10 mouse cellular contexts compared by ENCODE assay signal in the genomic region with DNA sequence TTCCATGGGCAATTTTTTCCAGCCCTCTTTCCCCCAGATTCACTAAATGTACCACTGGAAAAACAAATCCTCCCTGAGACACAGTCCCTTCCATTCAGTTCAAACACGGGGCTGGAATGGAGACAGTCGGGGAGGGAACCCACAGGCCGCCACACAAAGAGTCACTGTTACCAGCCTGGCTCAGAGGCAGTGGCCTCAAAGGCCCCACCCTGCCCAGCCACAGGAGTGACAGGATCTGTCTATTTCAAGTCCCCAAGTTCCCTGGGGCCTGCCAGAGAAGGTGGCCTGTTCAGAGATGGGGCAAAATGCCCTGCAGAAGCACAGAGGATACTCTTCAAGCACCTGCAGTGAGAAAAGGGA. TPM values are rescaled to one million over a fixed set of nuclear protein-coding genes. Genes with fewer than 3 reads are reported as not detected.
DNase-seq lines count a peak whose midpoint lies in the region; ATAC-seq lines count a peak whose summit lies in the region.
"Had no signal": no experiment of that assay in that cellular context is flagged by ENCODE, and none has a peak within 500 bp of the region (broad histone marks: within the 10 kb centered on the region; RNA-seq: fewer than 3 reads in every experiment).

No protein-coding gene starts in this region.

- ATAC-seq in liver, embryonic 11.5 days (replicated peaks; ENCODE audit: low FRiP score): 0 out of 2 replicates have a peak, but pooled peaks have one; percentile 49
- ATAC-seq in embryonic facial prominence, embryonic 14.5 days (ENCODE audit: low read depth): peak; percentile 85
- ATAC-seq in intestine, embryonic 14.5 days (replicated peaks; ENCODE audit: low FRiP score, low TSS enrichment, low read depth): peak; percentile 62; the same call in 1 of the 2 replicates
- ATAC-seq in kidney, embryonic 16.5 days (ENCODE audit: low FRiP score, low TSS enrichment): no peak
- no peak for ATAC-seq in monocyte, adult 5-6 weeks (replicated peaks; ENCODE audit: insufficient number of reproducible peaks, low FRiP score, low TSS enrichment, poor library complexity, severe bottlenecking)

- no peak for DNase-seq in liver, embryonic 11.5 days (ENCODE audit: low spot score)
- DNase-seq in liver: no peak
- peak; percentile 47 for DNase-seq in embryonic facial prominence, embryonic 14.5 days (ENCODE audit: low spot score)
- no peak for DNase-seq in intestine, embryonic 14.5 days (ENCODE audit: low spot score)
- DNase-seq in mesoderm, embryonic 11.5 days (ENCODE audit: low read depth, low spot score): peak; percentile 1
- DNase-seq in spleen, postnatal 4 days (ENCODE audit: low spot score in 2 of 2): no peak

- H3K4me1 ChIP-seq in liver, embryonic 11.5 days (replicated peaks; ENCODE audit: control insufficient read depth, insufficient read depth, low read length): no peaks in the 10 kb centered on the region
- H3K4me1 ChIP-seq in embryonic facial prominence, embryonic 14.5 days (ENCODE audit: control insufficient read depth, insufficient read depth, low read length): no peaks in the 10 kb centered on the region
- no peaks in the 10 kb centered on the region for H3K4me1 ChIP-seq in intestine, embryonic 14.5 days (replicated peaks; ENCODE audit: control insufficient read depth, insufficient read depth, low read length)
- H3K4me1 ChIP-seq in kidney, embryonic 16.5 days (ENCODE audit: insufficient read depth, low read length): no peaks in the 10 kb centered on the region
- H3K4me1 ChIP-seq: heart, embryonic 12.5 days had no signal

- no peaks in the 10 kb centered on the region for H3K27me3 ChIP-seq in liver, embryonic 11.5 days (replicated peaks; ENCODE audit: control insufficient read depth, insufficient read depth, low read length)
- H3K27me3 ChIP-seq in embryonic facial prominence, embryonic 14.5 days (replicated peaks; ENCODE audit: control insufficient read depth, insufficient read depth, low read length): no peaks in the 10 kb centered on the region
- H3K27me3 ChIP-seq in intestine, embryonic 14.5 days (replicated peaks; ENCODE audit: control insufficient read depth, insufficient read depth, low read length): no peaks in the 10 kb centered on the region
- no peaks in the 10 kb centered on the region for H3K27me3 ChIP-seq in kidney, embryonic 16.5 days (ENCODE audit: insufficient read depth, low read length)
- H3K27me3 ChIP-seq: heart, embryonic 12.5 days had no signal

- no peaks in the 10 kb centered on the region for H3K9me3 ChIP-seq in liver, embryonic 11.5 days (ENCODE audit: control insufficient read depth, low read length)
- H3K9me3 ChIP-seq in embryonic facial prominence, embryonic 14.5 days (ENCODE audit: control insufficient read depth, low read length): no peaks in the 10 kb centered on the region
- no peaks in the 10 kb centered on the region for H3K9me3 ChIP-seq in intestine, embryonic 14.5 days (ENCODE audit: control insufficient read depth, low read length)
- no peaks in the 10 kb centered on the region for H3K9me3 ChIP-seq in kidney, embryonic 16.5 days (ENCODE audit: low read length)
- H3K9me3 ChIP-seq: heart, embryonic 12.5 days had no signal

- H3K4me3 ChIP-seq in liver, embryonic 11.5 days (ENCODE audit: low read depth, low read length): no peak overlapping the region
- H3K4me3 ChIP-seq in embryonic facial prominence, embryonic 14.5 days (ENCODE audit: low read depth, low read length): no peak overlapping the region
- no peak overlapping the region for H3K4me3 ChIP-seq in intestine, embryonic 14.5 days (ENCODE audit: low read depth, low read length)
- H3K4me3 ChIP-seq in kidney, embryonic 16.5 days (ENCODE audit: low read length): no peak overlapping the region
- H3K4me3 ChIP-seq: heart, embryonic 12.5 days had no signal

- H3K27ac ChIP-seq in liver, embryonic 11.5 days (ENCODE audit: low read depth, low read length): no peak overlapping the region
- peak overlapping the region; percentile 67 for H3K27ac ChIP-seq in embryonic facial prominence, embryonic 14.5 days (replicated peaks; ENCODE audit: low read depth, low read length)
- H3K27ac ChIP-seq in intestine, embryonic 14.5 days (ENCODE audit: low read depth): no peak overlapping the region
- no peak overlapping the region for H3K27ac ChIP-seq in kidney, embryonic 16.5 days (ENCODE audit: low read length)
- H3K27ac ChIP-seq: kidney, postnatal 0 days had no signal

- peaks cover 8% of the 10 kb centered on the region; the same call in 1 of the 2 replicates for H3K36me3 ChIP-seq in liver, embryonic 11.5 days (ENCODE audit: control insufficient read depth, insufficient read depth, low read length)
- H3K36me3 ChIP-seq in embryonic facial prominence, embryonic 14.5 days (ENCODE audit: control insufficient read depth, insufficient read depth, low read length): peaks cover 77% of the 10 kb centered on the region
- peaks cover 66% of the 10 kb centered on the region for H3K36me3 ChIP-seq in intestine, embryonic 14.5 days (ENCODE audit: control insufficient read depth, insufficient read depth, low read length)
- H3K36me3 ChIP-seq in kidney, embryonic 16.5 days (ENCODE audit: insufficient read depth, low read length): peaks cover 66% of the 10 kb centered on the region

- no peak overlapping the region for H3K4me2 ChIP-seq in liver, embryonic 11.5 days
- H3K4me2 ChIP-seq in embryonic facial prominence, embryonic 14.5 days (ENCODE audit: low read depth, low read length): no peak overlapping the region
- no peak overlapping the region for H3K4me2 ChIP-seq in intestine, embryonic 14.5 days (ENCODE audit: low read length)
- no peak overlapping the region for H3K4me2 ChIP-seq in kidney, embryonic 16.5 days (replicated peaks; ENCODE audit: low read depth, low read length)
- H3K4me2 ChIP-seq: heart, embryonic 12.5 days had no signal

- 74% methylated on average over 3 of the region's 3 CpGs for WGBS in liver, embryonic 11.5 days
- 41% methylated on average over 3 of the region's 3 CpGs for WGBS in embryonic facial prominence, embryonic 14.5 days
- WGBS in intestine, embryonic 14.5 days: 75% methylated on average over 3 of the region's 3 CpGs
- 70% methylated on average over 3 of the region's 3 CpGs for WGBS in kidney, embryonic 16.5 days

- H3K9ac ChIP-seq in liver, embryonic 11.5 days (ENCODE audit: low read depth, low read length): no peak overlapping the region
- no peak overlapping the region for H3K9ac ChIP-seq in embryonic facial prominence, embryonic 14.5 days (ENCODE audit: low read depth, low read length)
- H3K9ac ChIP-seq in intestine, embryonic 14.5 days (ENCODE audit: low read length): no peak overlapping the region
- no peak overlapping the region for H3K9ac ChIP-seq in kidney, embryonic 16.5 days (replicated peaks; ENCODE audit: low read length)
- H3K9ac ChIP-seq: heart, embryonic 12.5 days had no signal

RNA-seq across cellular contexts. Expression of a gene that starts 13.3 kb away (rescaled TPM):
- 3.4 and 4.1 TPM in 2 replicates for polyA plus RNA-seq in liver, embryonic 11.5 days (2014; fragmentation: Nextera tagmentation; extraction: Ambion mirVana)
- 4.0 and 5.0 TPM in 2 replicates for polyA plus RNA-seq in embryonic facial prominence, embryonic 14.5 days (2014; fragmentation: Nextera tagmentation; extraction: Ambion mirVana)
- 5.6 and 6.4 TPM in 2 replicates for polyA plus RNA-seq in intestine, embryonic 14.5 days (2014; fragmentation: Nextera tagmentation; extraction: Ambion mirVana)
- polyA plus RNA-seq in kidney, embryonic 16.5 days (2015; fragmentation: Nextera tagmentation; extraction: Ambion mirVana): 6.1 and 6.8 TPM in 2 replicates
- 2.0 to 7.4 TPM (median 3.9 TPM) in 3 replicates for total RNA-seq in monocyte, adult 5-6 weeks (2017)

RNA-seq across cellular contexts. Expression of a gene that starts 31.5 kb away (rescaled TPM):
- polyA plus RNA-seq in liver, embryonic 11.5 days (2014; fragmentation: Nextera tagmentation; extraction: Ambion mirVana): 73.4 and 75.8 TPM in 2 replicates
- 35.4 and 36.1 TPM in 2 replicates for polyA plus RNA-seq in embryonic facial prominence, embryonic 14.5 days (2014; fragmentation: Nextera tagmentation; extraction: Ambion mirVana)
- 40.5 and 44.1 TPM in 2 replicates for polyA plus RNA-seq in intestine, embryonic 14.5 days (2014; fragmentation: Nextera tagmentation; extraction: Ambion mirVana)
- 37.9 and 40.0 TPM in 2 replicates for polyA plus RNA-seq in kidney, embryonic 16.5 days (2015; fragmentation: Nextera tagmentation; extraction: Ambion mirVana)
- 34.2 to 71.2 TPM (median 57.5 TPM) in 3 replicates for total RNA-seq in monocyte, adult 5-6 weeks (2017)

RNA-seq across cellular contexts. Expression of a gene that starts 31.8 kb away (rescaled TPM):
- polyA plus RNA-seq in liver, embryonic 11.5 days (2014; fragmentation: Nextera tagmentation; extraction: Ambion mirVana): 53.8 and 57.8 TPM in 2 replicates
- 62.3 and 74.1 TPM in 2 replicates for polyA plus RNA-seq in embryonic facial prominence, embryonic 14.5 days (2014; fragmentation: Nextera tagmentation; extraction: Ambion mirVana)
- 78.5 and 93.3 TPM in 2 replicates for polyA plus RNA-seq in intestine, embryonic 14.5 days (2014; fragmentation: Nextera tagmentation; extraction: Ambion mirVana)
- 95.4 and 100 TPM in 2 replicates for polyA plus RNA-seq in kidney, embryonic 16.5 days (2015; fragmentation: Nextera tagmentation; extraction: Ambion mirVana)
- 24.9 to 27.4 TPM (median 26.5 TPM) in 3 replicates for total RNA-seq in monocyte, adult 5-6 weeks (2017)

Comparison
In these comparisons a context has a peak if more than half of its experiments do, and no peak if none do; other contexts are left out.
1. ATAC-seq: peak in liver, embryonic 11.5 days (single experiment), embryonic facial prominence, embryonic 14.5 days (single experiment) and intestine, embryonic 14.5 days (single experiment); none in kidney, embryonic 16.5 days (single experiment) and monocyte, adult 5-6 weeks (single experiment).
2. DNase-seq: peak in embryonic facial prominence, embryonic 14.5 days (single experiment) and mesoderm, embryonic 11.5 days (single experiment); none in liver, embryonic 11.5 days (single experiment), liver (single experiment), intestine, embryonic 14.5 days (single experiment) and spleen, postnatal 4 days (0 of 2).